Mouse (Mus musculus): ENCODE data around the gene Zfp319. TPM values are rescaled to one million over a fixed set of nuclear protein-coding genes. Genes with fewer than 3 reads are reported as not detected.

The Zfp319 gene
- polyA plus RNA-seq, 1 experiment from 2014 or later = 9.8 TPM

DNA sequence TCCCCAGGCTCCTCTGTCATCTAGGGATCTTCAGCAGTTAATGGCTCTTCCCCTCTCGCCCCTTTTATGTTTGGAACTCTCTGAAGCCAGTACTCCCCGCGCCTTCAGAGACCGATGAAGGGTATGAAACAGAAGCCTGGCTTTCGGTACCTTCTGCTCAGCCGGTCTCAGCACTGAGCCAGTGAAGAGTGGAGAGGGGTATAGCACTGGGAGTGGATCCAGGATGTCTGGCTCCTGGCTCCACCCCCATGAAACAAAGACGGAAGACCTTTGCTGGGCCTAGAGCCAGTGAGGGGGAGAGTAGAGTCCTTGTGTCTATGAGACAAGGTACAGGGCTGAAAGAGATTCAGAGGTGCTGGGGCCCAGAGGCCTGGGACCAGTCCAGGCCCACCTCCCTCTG lies 37.9 kb downstream of the Zfp319 start:
- H3K9ac ChIP-seq (ENCODE audit: low read length) = peak overlapping the region; percentile 57
- H3K27ac ChIP-seq (ENCODE audit: low read length) = peak overlapping the region; percentile 73
- 0 out of 2 replicates have a peak, but pooled peaks cover 5% of the 10 kb centered on the region for H3K4me1 ChIP-seq (replicated peaks; ENCODE audit: control insufficient read depth, insufficient read depth, low read length)
- 52% methylated on average over 7 of the region's 7 CpGs for WGBS
- H3K9me3 ChIP-seq (ENCODE audit: control insufficient read depth, low read length) = no peaks in the 10 kb centered on the region
- H3K4me3 ChIP-seq (ENCODE audit: low read length) = peak overlapping the region; percentile 33
- H3K4me2 ChIP-seq (ENCODE audit: low read depth, low read length) = peak overlapping the region; percentile 57
- H3K36me3 ChIP-seq (ENCODE audit: control insufficient read depth, insufficient read depth, low read length) = no peaks in the 10 kb centered on the region
- peak; percentile 79 for ATAC-seq (ENCODE audit: low read depth)
- no peaks in the 10 kb centered on the region for H3K27me3 ChIP-seq (ENCODE audit: control insufficient read depth, insufficient read depth, low read depth, low read length)

DNA sequence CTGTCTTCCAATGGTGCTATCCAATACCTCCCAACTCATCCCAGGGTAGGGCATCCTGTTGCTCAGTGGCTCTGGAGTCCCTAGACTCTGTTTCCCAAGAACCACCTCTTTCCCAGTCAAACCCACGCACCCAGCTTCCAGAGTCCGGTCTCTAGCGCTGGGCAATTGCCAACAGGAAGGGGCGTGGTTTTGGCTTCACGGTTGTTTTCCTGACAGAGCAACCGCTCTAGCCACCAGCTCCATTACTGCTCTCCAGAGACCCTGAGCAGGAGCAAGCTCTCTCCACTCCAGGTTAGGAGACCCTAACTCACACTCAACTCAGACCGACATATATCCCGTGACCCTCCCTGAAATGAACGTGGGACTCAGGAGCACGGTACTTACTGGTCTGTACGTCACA lies 38.6 kb downstream of the Zfp319 start:
- Histone ChIP-seq H3K4me2 (ENCODE audit: low read depth, low read length) (peak overlapping the region; percentile 57), H3K4me3 (ENCODE audit: low read length) (peak overlapping the region; percentile 33), H3K9me3 (ENCODE audit: control insufficient read depth, low read length) (no peaks in the 10 kb centered on the region), H3K9ac (ENCODE audit: low read length) (peak overlapping the region; percentile 57), H3K27me3 (ENCODE audit: control insufficient read depth, insufficient read depth, low read depth, low read length) (no peaks in the 10 kb centered on the region), H3K27ac (ENCODE audit: low read length) (peak overlapping the region; percentile 24; the same call in 1 of the 2 replicates), H3K36me3 (ENCODE audit: control insufficient read depth, insufficient read depth, low read length) (no peaks in the 10 kb centered on the region), H3K4me1 (replicated peaks; ENCODE audit: control insufficient read depth, insufficient read depth, low read length) (0 out of 2 replicates have a peak, but pooled peaks cover 5% of the 10 kb centered on the region)
- 67% methylated on average over 11 of the region's 11 CpGs for WGBS
- peak; percentile 77 for ATAC-seq (ENCODE audit: low read depth)

DNA sequence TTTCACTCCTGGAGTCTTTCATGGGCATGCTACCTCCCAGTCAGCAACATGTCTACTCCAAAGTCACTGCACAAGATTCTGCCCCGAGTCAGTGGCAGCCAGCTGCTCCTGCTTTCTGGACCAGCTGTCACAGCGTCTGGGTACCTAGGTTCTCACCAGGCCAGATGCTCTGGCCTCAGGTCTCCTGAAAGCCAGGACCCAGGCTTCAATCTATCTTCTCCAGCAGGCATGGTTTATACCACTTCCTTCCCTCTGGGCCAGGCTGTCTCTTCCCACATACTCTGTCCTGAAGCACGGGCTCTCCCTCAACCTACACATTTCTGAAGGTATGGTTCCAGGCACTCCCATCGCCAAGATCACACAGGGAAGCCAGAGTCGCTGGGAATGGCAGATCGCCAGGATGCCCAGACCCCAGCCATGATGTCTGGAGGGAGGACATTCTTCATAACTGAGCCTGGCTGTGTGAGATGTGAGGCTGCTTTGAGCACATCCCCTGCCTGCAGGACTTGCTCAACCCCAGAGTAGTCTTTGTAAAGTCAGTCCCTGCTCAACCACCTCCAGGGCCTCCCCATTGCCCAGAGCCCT lies 42.6 kb downstream of the Zfp319 start:
- Histone ChIP-seq H3K27me3 (ENCODE audit: control insufficient read depth, insufficient read depth, low read depth, low read length) (no peaks in the 10 kb centered on the region), H3K27ac (ENCODE audit: low read length) (no peak overlapping the region), H3K36me3 (ENCODE audit: control insufficient read depth, insufficient read depth, low read length) (no peaks in the 10 kb centered on the region), H3K4me3 (ENCODE audit: low read length) (no peak overlapping the region), H3K4me1 (replicated peaks; ENCODE audit: control insufficient read depth, insufficient read depth, low read length) (0 out of 2 replicates have a peak, but pooled peaks cover 4% of the 10 kb centered on the region), H3K4me2 (ENCODE audit: low read depth, low read length) (no peak overlapping the region), H3K9me3 (ENCODE audit: control insufficient read depth, low read length) (no peaks in the 10 kb centered on the region), H3K9ac (ENCODE audit: low read length) (no peak overlapping the region)
- WGBS = 51% methylated on average over 6 of the region's 6 CpGs
- ATAC-seq (ENCODE audit: low read depth) = no peak

DNA sequence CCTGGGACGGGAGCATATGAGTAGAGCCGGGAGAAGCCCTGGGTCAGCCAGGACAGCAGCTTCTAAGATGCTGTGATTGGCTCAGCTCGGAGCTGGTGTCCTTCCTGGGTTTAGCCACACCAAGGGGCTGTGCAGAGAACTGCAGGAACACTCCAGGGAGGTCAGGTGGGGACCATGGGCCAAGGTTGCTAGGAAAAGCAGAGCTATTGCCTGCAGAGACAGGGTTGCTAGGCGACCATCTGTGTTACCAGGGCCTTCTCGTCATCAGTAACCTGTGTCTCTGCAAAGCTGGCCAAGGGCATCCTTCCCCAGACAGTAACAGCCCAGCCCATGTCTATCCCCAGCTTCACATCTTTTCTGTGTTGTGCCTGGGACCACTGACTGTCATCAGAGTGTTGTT lies 50.3 kb downstream of the Zfp319 start:
- Histone ChIP-seq H3K36me3 (ENCODE audit: control insufficient read depth, insufficient read depth, low read length) (no peaks in the 10 kb centered on the region), H3K4me1 (replicated peaks; ENCODE audit: control insufficient read depth, insufficient read depth, low read length) (no peaks in the 10 kb centered on the region), H3K27me3 (ENCODE audit: control insufficient read depth, insufficient read depth, low read depth, low read length) (no peaks in the 10 kb centered on the region), H3K27ac (ENCODE audit: low read length) (no peak overlapping the region), H3K9ac (ENCODE audit: low read length) (no peak overlapping the region), H3K9me3 (ENCODE audit: control insufficient read depth, low read length) (no peaks in the 10 kb centered on the region), H3K4me2 (ENCODE audit: low read depth, low read length) (no peak overlapping the region), H3K4me3 (ENCODE audit: low read length) (no peak overlapping the region)
- no peak for ATAC-seq (ENCODE audit: low read depth)
- WGBS = 50% methylated on average over 5 of the region's 5 CpGs

Other genes starting within 250 kb of the Zfp319 start
- 16.2 and 16.8 TPM in 2 replicates for gene Kifc3, start 129.1 kb downstream of the Zfp319 start, polyA plus RNA-seq (2015; fragmentation: Nextera tagmentation; extraction: Ambion mirVana)
- gene Cngb1, start 25.4 kb downstream of the Zfp319 start, polyA plus RNA-seq (2015; fragmentation: Nextera tagmentation; extraction: Ambion mirVana) = 0.94 and 1.6 TPM in 2 replicates
- 0.45 and 0.80 TPM in 2 replicates for gene Tepp, start 21.4 kb downstream of the Zfp319 start, polyA plus RNA-seq (2015; fragmentation: Nextera tagmentation; extraction: Ambion mirVana)
- gene Usb1, start 334 bp upstream of the Zfp319 start, polyA plus RNA-seq (2015; fragmentation: Nextera tagmentation; extraction: Ambion mirVana) = 39.6 and 45.5 TPM in 2 replicates
- gene Mmp15, start 20.3 kb upstream of the Zfp319 start, polyA plus RNA-seq (2015; fragmentation: Nextera tagmentation; extraction: Ambion mirVana) = 13.1 and 14.1 TPM in 2 replicates
- gene Cfap20, start 102.9 kb upstream of the Zfp319 start, polyA plus RNA-seq (2015; fragmentation: Nextera tagmentation; extraction: Ambion mirVana) = 149 and 156 TPM in 2 replicates
- gene Csnk2a2, start 158.1 kb upstream of the Zfp319 start, polyA plus RNA-seq (2015; fragmentation: Nextera tagmentation; extraction: Ambion mirVana) = 8.4 and 8.8 TPM in 2 replicates
- gene Ccdc113, start 202.1 kb upstream of the Zfp319 start, polyA plus RNA-seq (2015; fragmentation: Nextera tagmentation; extraction: Ambion mirVana) = 6.3 and 9.8 TPM in 2 replicates
- gene Prss54, start 244.4 kb upstream of the Zfp319 start, polyA plus RNA-seq (2015; fragmentation: Nextera tagmentation; extraction: Ambion mirVana) = not detected in 2 replicates

Measured in lung, embryonic 16.5 days (tissue).